In genomic region chr1:78363965-78364889, GRCm38 (mm10) we compare ENCODE assay signal across 23 mouse cellular contexts. TPM values are rescaled to one million over a fixed set of nuclear protein-coding genes. Genes with fewer than 3 reads are reported as not detected.
DNase-seq lines count a peak whose midpoint lies in the region; ATAC-seq and TF ChIP-seq lines count a peak whose summit lies in the region.
"Had no signal": no experiment of that assay in that cellular context is flagged by ENCODE, and none has a peak within 500 bp of the region (broad histone marks: within the 10 kb centered on the region; RNA-seq: fewer than 3 reads in every experiment).

No protein-coding gene starts in this region.

- H3K9ac ChIP-seq in forebrain, embryonic 15.5 days (replicated peaks), result no peak overlapping the region
- H3K9ac ChIP-seq in lung, embryonic 14.5 days, result no peak overlapping the region
- no peak overlapping the region for H3K9ac ChIP-seq in forebrain, embryonic 14.5 days (ENCODE audit: low read length)
- H3K9ac ChIP-seq in stomach, postnatal 0 days (ENCODE audit: low read length), result no peak overlapping the region
- H3K9ac ChIP-seq: embryonic facial prominence, embryonic 12.5 days; heart, embryonic 13.5 days had no signal

- TF ChIP-seq CTCF in lung, embryonic 14.5 days (IDR thresholded peaks at IDR 0.05; ENCODE audit: low read depth), result no peak
- TF ChIP-seq CTCF in stomach, postnatal 0 days (IDR thresholded peaks at IDR 0.05; ENCODE audit: low read depth), result no peak

- WGBS in forebrain, embryonic 10.5 days, result 23% methylated on average over 13 of the region's 13 CpGs
- 9% methylated on average over 13 of the region's 13 CpGs for WGBS in forebrain, embryonic 15.5 days
- 60% methylated on average over 13 of the region's 13 CpGs for WGBS in lung, embryonic 14.5 days
- WGBS in forebrain, embryonic 14.5 days, result 7% methylated on average over 13 of the region's 13 CpGs
- 54% methylated on average over 13 of the region's 13 CpGs for WGBS in stomach, postnatal 0 days

- ATAC-seq in forebrain, embryonic 15.5 days (replicated peaks), result no peak
- 0 out of 2 replicates have a peak, but pooled peaks have one; percentile 21 for ATAC-seq in lung, embryonic 14.5 days (ENCODE audit: insufficient read depth)
- ATAC-seq in forebrain, embryonic 14.5 days, result peak; percentile 50; the same call in 1 of the 2 replicates
- ATAC-seq in stomach, postnatal 0 days (ENCODE audit: low FRiP score, low TSS enrichment), result 0 out of 2 replicates have a peak, but pooled peaks have one; percentile 38
- ATAC-seq: hindbrain, postnatal 0 days had no signal

- H3K27me3 ChIP-seq in forebrain, embryonic 10.5 days (ENCODE audit: poor library complexity, severe bottlenecking), result peaks cover 46% of the 10 kb centered on the region
- no peaks in the 10 kb centered on the region for H3K27me3 ChIP-seq in forebrain, embryonic 15.5 days
- H3K27me3 ChIP-seq in lung, embryonic 14.5 days (ENCODE audit: insufficient read depth, low read length), result no peaks in the 10 kb centered on the region
- 0 out of 2 replicates have a peak, but pooled peaks cover 2% of the 10 kb centered on the region for H3K27me3 ChIP-seq in forebrain, embryonic 14.5 days (replicated peaks; ENCODE audit: control insufficient read depth, insufficient read depth, low read length)
- no peaks in the 10 kb centered on the region for H3K27me3 ChIP-seq in stomach, postnatal 0 days (ENCODE audit: control insufficient read depth, insufficient read depth, low read length)
- H3K27me3 ChIP-seq: CH12.LX; embryonic facial prominence, embryonic 12.5 days had no signal

- TF ChIP-seq EP300 in stomach, postnatal 0 days (optimal IDR thresholded peaks at IDR 0.05), result no peak

- DNase-seq in forebrain, embryonic 10.5 days (ENCODE audit: extremely low spot score, low spot score), result peak; percentile 34
- no peak for DNase-seq in lung, embryonic 14.5 days
- no peak for DNase-seq in lung, postnatal 14 days
- DNase-seq in forebrain, embryonic 14.5 days (ENCODE audit: low spot score), result peak; percentile 67
- no peak for DNase-seq in stomach, postnatal 0 days (ENCODE audit: low spot score)
- no peak for DNase-seq in yolk sac, embryonic 10.5 days (ENCODE audit: low spot score)
- DNase-seq: adrenal gland, adult 8-10 months; cerebellum, adult 11 months; cerebellum, postnatal 14 days; gastrocnemius, adult 2 months; heart, postnatal 4 days; layer of hippocampus, postnatal 36 days; lung, adult 2 months; midbrain, embryonic 14.5 days; right cerebral cortex, adult 18-20 months had no signal

- no peaks in the 10 kb centered on the region for H3K36me3 ChIP-seq in forebrain, embryonic 10.5 days (replicated peaks)
- H3K36me3 ChIP-seq in forebrain, embryonic 15.5 days, result no peaks in the 10 kb centered on the region
- no peaks in the 10 kb centered on the region for H3K36me3 ChIP-seq in lung, embryonic 14.5 days (ENCODE audit: insufficient read depth)
- H3K36me3 ChIP-seq in forebrain, embryonic 14.5 days (ENCODE audit: control insufficient read depth, insufficient read depth, low read length), result no peaks in the 10 kb centered on the region
- H3K36me3 ChIP-seq in stomach, postnatal 0 days (ENCODE audit: control insufficient read depth, insufficient read depth, low read length), result no peaks in the 10 kb centered on the region
- H3K36me3 ChIP-seq: embryonic facial prominence, embryonic 12.5 days; heart, embryonic 13.5 days; limb, embryonic 10.5 days had no signal

- peaks cover 56% of the 10 kb centered on the region for H3K4me1 ChIP-seq in forebrain, embryonic 10.5 days
- H3K4me1 ChIP-seq in forebrain, embryonic 15.5 days, result peaks cover 9% of the 10 kb centered on the region
- H3K4me1 ChIP-seq in lung, embryonic 14.5 days (ENCODE audit: insufficient read depth), result peaks cover 4% of the 10 kb centered on the region
- peaks cover 8% of the 10 kb centered on the region for H3K4me1 ChIP-seq in forebrain, embryonic 14.5 days (ENCODE audit: control insufficient read depth, insufficient read depth, low read length)
- H3K4me1 ChIP-seq in stomach, postnatal 0 days (replicated peaks; ENCODE audit: control insufficient read depth, insufficient read depth), result no peaks in the 10 kb centered on the region
- H3K4me1 ChIP-seq: embryonic facial prominence, embryonic 12.5 days had no signal

- no peak overlapping the region for H3K4me2 ChIP-seq in forebrain, embryonic 15.5 days (replicated peaks)
- no peak overlapping the region for H3K4me2 ChIP-seq in lung, embryonic 14.5 days
- no peak overlapping the region for H3K4me2 ChIP-seq in forebrain, embryonic 14.5 days (ENCODE audit: low read length)
- H3K4me2 ChIP-seq in stomach, postnatal 0 days (replicated peaks; ENCODE audit: low read depth), result no peak overlapping the region
- H3K4me2 ChIP-seq: embryonic facial prominence, embryonic 12.5 days; heart, embryonic 13.5 days; liver, embryonic 11.5 days had no signal

- H3K4me3 ChIP-seq in forebrain, embryonic 10.5 days, result no peak overlapping the region
- no peak overlapping the region for H3K4me3 ChIP-seq in forebrain, embryonic 15.5 days
- no peak overlapping the region for H3K4me3 ChIP-seq in lung, embryonic 14.5 days (ENCODE audit: low read depth, low read length)
- no peak overlapping the region for H3K4me3 ChIP-seq in forebrain, embryonic 14.5 days (ENCODE audit: low read depth, low read length)
- H3K4me3 ChIP-seq in stomach, postnatal 0 days (ENCODE audit: low read depth, low read length), result no peak overlapping the region
- H3K4me3 ChIP-seq: embryonic facial prominence, embryonic 12.5 days; gastrocnemius, adult 2 months; heart, embryonic 13.5 days; limb, embryonic 10.5 days had no signal

- H3K27ac ChIP-seq in forebrain, embryonic 10.5 days, result peak overlapping the region; percentile 60
- H3K27ac ChIP-seq in forebrain, embryonic 15.5 days (replicated peaks), result no peak overlapping the region
- no peak overlapping the region; the same call in 1 of the 2 replicates for H3K27ac ChIP-seq in lung, embryonic 14.5 days (ENCODE audit: low read depth)
- H3K27ac ChIP-seq in forebrain, embryonic 14.5 days (ENCODE audit: low read depth, low read length), result no peak overlapping the region
- H3K27ac ChIP-seq in stomach, postnatal 0 days (replicated peaks), result no peak overlapping the region
- H3K27ac ChIP-seq: embryonic facial prominence, embryonic 12.5 days; gastrocnemius, adult 2 months; heart, embryonic 13.5 days; hindbrain, postnatal 0 days; limb, embryonic 10.5 days; macrophage had no signal

- H3K9me3 ChIP-seq in forebrain, embryonic 10.5 days, result no peaks in the 10 kb centered on the region
- H3K9me3 ChIP-seq in forebrain, embryonic 15.5 days, result no peaks in the 10 kb centered on the region
- H3K9me3 ChIP-seq in lung, embryonic 14.5 days (ENCODE audit: low read depth, low read length), result no peaks in the 10 kb centered on the region
- H3K9me3 ChIP-seq in forebrain, embryonic 14.5 days (replicated peaks; ENCODE audit: control insufficient read depth, low read length), result no peaks in the 10 kb centered on the region
- no peaks in the 10 kb centered on the region for H3K9me3 ChIP-seq in stomach, postnatal 0 days (ENCODE audit: control insufficient read depth, low read length)
- H3K9me3 ChIP-seq: embryonic facial prominence, embryonic 12.5 days; heart, embryonic 13.5 days; limb, embryonic 10.5 days had no signal

RNA-seq across cellular contexts. Expression of gene Sgpp2, which starts 54.1 kb away (rescaled TPM):
- polyA plus RNA-seq in forebrain, embryonic 10.5 days (2016; fragmentation: Nextera tagmentation; extraction: Ambion mirVana), result 5.9 and 7.5 TPM in 2 replicates
- 0.45 and 0.70 TPM in 2 replicates for polyA plus RNA-seq in forebrain, embryonic 15.5 days (2015; fragmentation: Nextera tagmentation; extraction: Ambion mirVana)
- 1.0 and 1.1 TPM in 2 replicates for polyA plus RNA-seq in lung, embryonic 14.5 days (2014; fragmentation: Nextera tagmentation; extraction: Ambion mirVana)
- polyA plus RNA-seq in forebrain, embryonic 14.5 days (2014; fragmentation: Nextera tagmentation; extraction: Ambion mirVana), result 0.10 and 0.27 TPM in 2 replicates
- polyA plus RNA-seq in stomach, postnatal 0 days (2015; fragmentation: Nextera tagmentation; extraction: Ambion mirVana), result 20.3 and 20.5 TPM in 2 replicates
- polyA plus RNA-seq: macrophage had no signal

Comparison
In these comparisons a context has a peak if more than half of its experiments do, and no peak if none do; other contexts are left out.
1. DNase-seq: peak in forebrain, embryonic 10.5 days (single experiment) and forebrain, embryonic 14.5 days (single experiment); none in lung, embryonic 14.5 days (single experiment), lung, postnatal 14 days (single experiment), stomach, postnatal 0 days (single experiment) and yolk sac, embryonic 10.5 days (single experiment).